Mouse (Mus musculus) midbrain, embryonic 14.5 days (tissue): ENCODE measurements around the gene Gm3045. TPM values are rescaled to one million over a fixed set of nuclear protein-coding genes. Genes with fewer than 3 reads are reported as not detected.
A peak's percentile ranks its signal among the peaks of the same experiment; 100 is the strongest.

Experiments used
- ATAC-seq: fragments of 200-750 bp; cut with Nextera tagmentation; 2 replicates; pipeline ENCODE4 v1.8.0; 2017; ENCODE audit warnings: moderate number of reproducible peaks, moderate library complexity; ENCODE audit not compliant: low FRiP score, low TSS enrichment
- DNase-seq: peaks from one replicate; pipeline ENCODE4 v3.0.0-alpha.2; 2015
- H3K27ac ChIP-seq: fragments of 300-500 bp; sonication (generic); replicated peaks from 2 replicates; pipeline ENCODE4 v1.5.1; 2014; ENCODE audit warnings: mild to moderate bottlenecking, low read depth, low read length, moderate library complexity
- H3K27me3 ChIP-seq: fragments of 300-500 bp; sonication (generic); 2 replicates; pipeline ENCODE4 v1.6.1; 2014; ENCODE audit warnings: low read length, control low read depth, mixed read lengths; ENCODE audit not compliant: control insufficient read depth, insufficient read depth
- H3K36me3 ChIP-seq: fragments of 300-500 bp; sonication (generic); 2 replicates; pipeline ENCODE4 v1.6.1; 2014; ENCODE audit warnings: low read length, control low read depth; ENCODE audit not compliant: control insufficient read depth, insufficient read depth
- H3K4me1 ChIP-seq: fragments of 300-500 bp; sonication (generic); 2 replicates; pipeline ENCODE4 v1.6.1; 2014; ENCODE audit warnings: mild to moderate bottlenecking, antibody characterized with exemption, low read length, control low read depth; ENCODE audit not compliant: control insufficient read depth, insufficient read depth
- H3K4me2 ChIP-seq: fragments of 300-500 bp; sonication (generic); 2 replicates; pipeline ENCODE4 v1.6.1; 2014; ENCODE audit warnings: mild to moderate bottlenecking, low read length, moderate library complexity
- H3K4me3 ChIP-seq: fragments of 300-500 bp; sonication (generic); replicated peaks from 2 replicates; pipeline ENCODE4 v1.5.1; 2014; ENCODE audit warnings: low read depth, low read length
- H3K9ac ChIP-seq: fragments of 300-500 bp; sonication (generic); replicated peaks from 2 replicates; pipeline ENCODE4 v1.6.1; 2014; ENCODE audit warnings: mild to moderate bottlenecking, low read length, moderate library complexity
- H3K9me3 ChIP-seq: fragments of 300-500 bp; sonication (generic); 2 replicates; pipeline ENCODE4 v1.6.1; 2016; ENCODE audit warnings: low read length, control low read depth, mixed read lengths; ENCODE audit not compliant: control insufficient read depth
- WGBS: fragments of 180-500 bp; shearing (Covaris S2); extraction: QIAGEN DNeasy Blood & Tissue Kit; methylation state at CpG from one replicate; pipeline ENCODE4 v1.1.7; 2014; 5-methylcytosine and 5-hydroxymethylcytosine counted together
- polyA plus RNA-seq: library from polyadenylated mRNA; unstranded; fragments of >200 nt; fragmentation: Nextera tagmentation; extraction: Ambion mirVana; gene quantifications from 2 replicates; pipeline ENCODE4 v1.2.1, GENCODE M21; 2014

Gm3045 gene
- polyA plus RNA-seq, 1 experiment from 2014 or later: not detected

DNA sequence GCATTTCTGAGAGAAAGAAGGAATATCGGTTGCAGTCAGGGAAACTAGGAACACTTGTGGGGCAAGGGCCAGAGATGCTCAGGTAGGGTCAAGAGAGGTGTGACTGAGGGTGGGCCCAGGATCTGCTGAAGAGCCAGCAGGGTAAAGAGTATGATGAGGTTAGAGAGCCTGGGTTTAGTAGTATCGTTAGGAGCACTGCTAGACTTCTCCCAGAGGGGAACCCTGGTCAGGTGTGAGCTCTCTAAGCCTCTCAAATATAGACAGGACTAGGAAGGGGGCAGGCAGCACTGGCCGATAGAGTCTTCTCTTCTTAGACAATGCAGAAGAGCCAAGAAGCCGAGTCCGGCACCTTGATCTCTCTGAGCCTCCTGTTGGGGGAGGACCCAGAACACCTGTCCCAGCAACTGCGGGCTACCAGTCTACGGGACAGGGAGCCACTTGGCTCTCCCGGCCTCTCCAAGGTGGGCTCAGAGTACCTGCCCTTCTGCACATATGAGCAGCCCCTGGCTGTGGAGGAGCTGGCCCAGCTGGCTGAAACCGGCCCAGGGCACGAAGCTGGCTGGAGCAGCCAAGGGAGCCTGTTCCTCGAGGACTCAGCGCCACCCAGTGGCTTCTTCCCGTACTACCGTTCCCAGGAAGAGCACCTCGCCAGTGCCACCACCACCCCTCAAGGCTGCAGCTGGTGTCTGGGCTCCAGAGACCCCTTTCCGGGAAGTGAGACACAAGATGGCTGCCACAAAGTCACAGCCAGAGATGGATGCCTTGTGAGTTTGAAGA lies 2.5 kb downstream of the Gm3045 start:
- ATAC-seq (peak; percentile 62; the same call in 1 of the 2 replicates), DNase-seq (peak; percentile 91)
- no peak overlapping the region for H3K4me2 ChIP-seq
- H3K36me3 ChIP-seq: no peaks in the 10 kb centered on the region
- H3K27ac ChIP-seq: no peak overlapping the region
- no peaks in the 10 kb centered on the region for H3K9me3 ChIP-seq
- H3K27me3 ChIP-seq: no peaks in the 10 kb centered on the region
- no peak overlapping the region for H3K4me3 ChIP-seq
- no peak overlapping the region for H3K9ac ChIP-seq
- H3K4me1 ChIP-seq: 0 out of 2 replicates have a peak, but pooled peaks cover 2% of the 10 kb centered on the region
- 32% methylated on average over 16 of the region's 16 CpGs for WGBS

DNA sequence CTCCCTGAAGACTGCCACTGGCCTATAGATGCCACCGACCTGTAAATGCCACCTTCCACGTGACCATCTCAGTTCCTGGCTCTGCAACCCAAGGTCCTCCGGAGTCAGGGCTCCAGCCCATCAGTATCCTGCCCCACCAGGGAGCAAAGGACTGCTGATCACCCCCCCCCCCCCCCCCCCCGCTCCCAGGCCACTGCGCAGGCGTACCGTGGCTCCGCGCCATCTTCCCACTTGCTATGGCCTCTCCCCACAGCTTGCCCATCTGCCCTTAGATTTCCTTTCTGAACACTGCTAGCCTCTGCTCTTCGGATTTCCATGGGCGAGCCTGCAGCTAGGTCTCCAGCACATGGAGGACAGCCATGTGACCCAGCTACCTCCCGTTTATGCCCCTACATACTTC lies 6.1 kb downstream of the Gm3045 start:
- Histone ChIP-seq H3K36me3 (no peaks in the 10 kb centered on the region), H3K27ac (no peak overlapping the region), H3K9ac (no peak overlapping the region), H3K4me1 (0 out of 2 replicates have a peak, but pooled peaks cover 3% of the 10 kb centered on the region), H3K4me2 (no peak overlapping the region), H3K9me3 (no peaks in the 10 kb centered on the region), H3K4me3 (no peak overlapping the region), H3K27me3 (peaks cover 16% of the 10 kb centered on the region)
- no peak for ATAC-seq
- no peak for DNase-seq
- WGBS: 86% methylated on average over 11 of the region's 12 CpGs

DNA sequence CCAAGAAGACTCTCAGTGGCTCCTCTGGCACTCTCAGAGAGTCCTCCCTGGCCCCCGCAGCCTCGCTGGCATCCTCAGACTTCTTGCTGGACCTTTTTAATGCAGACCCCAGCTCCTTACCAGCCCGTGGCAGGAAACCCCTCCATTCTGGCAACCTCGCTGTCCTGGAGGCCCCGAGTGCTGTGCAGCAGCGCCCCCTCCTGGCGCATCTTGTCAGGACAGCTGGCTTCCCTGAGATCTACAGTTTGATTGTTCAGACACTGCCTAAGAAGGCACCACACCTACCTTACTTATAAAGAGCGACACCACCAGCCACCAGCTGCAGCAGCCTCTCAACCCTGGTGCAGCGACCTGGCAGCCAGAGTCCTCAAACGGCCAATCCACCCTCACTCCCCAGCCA lies 7.1 kb downstream of the Gm3045 start:
- WGBS: 13% methylated on average over 10 of the region's 10 CpGs
- H3K9me3 ChIP-seq: no peaks in the 10 kb centered on the region
- H3K36me3 ChIP-seq: no peaks in the 10 kb centered on the region
- ATAC-seq (no peak), DNase-seq (peak; percentile 85)
- H3K4me1 ChIP-seq: peaks cover 9% of the 10 kb centered on the region
- no peak overlapping the region for H3K4me3 ChIP-seq
- H3K9ac ChIP-seq: no peak overlapping the region
- peaks cover 26% of the 10 kb centered on the region for H3K27me3 ChIP-seq
- H3K4me2 ChIP-seq: no peak overlapping the region
- H3K27ac ChIP-seq: no peak overlapping the region

DNA sequence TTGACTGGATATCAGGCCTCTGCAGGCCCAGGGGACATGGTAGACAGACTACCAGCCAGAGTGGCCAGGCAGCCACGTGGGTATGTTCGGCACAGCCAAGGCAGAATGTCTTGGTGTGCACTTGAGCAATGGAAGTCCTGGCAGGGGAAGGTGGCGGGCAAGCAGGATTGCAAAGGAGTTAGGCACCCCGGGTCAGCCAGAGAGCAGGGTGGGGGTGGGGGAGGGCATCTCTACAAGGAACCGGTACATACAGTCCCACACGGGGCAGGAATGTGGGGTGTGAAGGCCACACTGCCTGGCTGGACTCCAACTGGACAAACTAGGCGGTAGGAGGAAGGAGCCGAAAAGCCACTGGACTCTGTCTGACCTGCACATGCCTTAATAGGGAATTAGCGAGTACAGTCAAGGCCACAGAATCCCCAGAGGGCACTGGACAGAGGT lies 7.9 kb downstream of the Gm3045 start:
- no peak overlapping the region for H3K9ac ChIP-seq
- DNase-seq (no peak), ATAC-seq (no peak)
- H3K27me3 ChIP-seq: peaks cover 35% of the 10 kb centered on the region
- H3K27ac ChIP-seq: no peak overlapping the region
- peaks cover 11% of the 10 kb centered on the region for H3K4me1 ChIP-seq
- no peak overlapping the region for H3K4me2 ChIP-seq
- 81% methylated on average over 9 of the region's 9 CpGs for WGBS
- H3K4me3 ChIP-seq: no peak overlapping the region
- no peaks in the 10 kb centered on the region for H3K36me3 ChIP-seq
- no peaks in the 10 kb centered on the region for H3K9me3 ChIP-seq

DNA sequence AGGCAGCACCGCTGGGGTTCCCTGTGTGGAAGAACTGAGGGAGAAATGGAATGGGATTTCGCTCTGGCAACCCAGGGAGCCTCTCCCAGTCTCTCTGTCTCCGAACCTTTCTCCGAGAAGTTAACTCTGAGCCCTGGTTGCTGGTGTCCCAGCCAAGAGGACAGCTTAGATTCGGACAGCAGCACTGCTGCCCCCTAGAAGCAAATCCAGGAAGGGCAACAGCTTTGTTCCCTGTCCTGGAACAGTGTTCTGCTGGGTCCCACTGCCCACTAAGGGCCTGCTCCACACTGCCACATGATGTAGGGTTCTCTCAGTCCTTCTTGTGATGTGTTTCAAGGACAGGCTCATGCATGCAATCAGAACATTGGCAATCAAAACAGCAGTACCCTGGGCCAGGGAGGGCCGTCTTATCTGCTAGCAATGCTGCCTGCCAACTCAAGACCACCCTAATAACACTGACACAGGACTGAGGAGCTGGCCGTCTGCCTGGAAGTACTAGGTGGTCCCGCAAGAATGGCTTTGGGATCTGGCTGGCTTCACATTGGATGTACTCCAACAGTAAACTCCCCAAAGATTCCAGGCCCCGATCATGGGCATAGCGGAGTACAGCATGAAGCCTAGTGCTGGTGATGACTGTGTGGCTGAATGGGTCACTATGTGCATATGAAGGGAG lies 9.4 kb downstream of the Gm3045 start:
- no peaks in the 10 kb centered on the region for H3K9me3 ChIP-seq
- ATAC-seq: no peak
- no peak overlapping the region for H3K4me2 ChIP-seq
- peak; percentile 49 for DNase-seq
- no peak overlapping the region for H3K4me3 ChIP-seq
- WGBS: 67% methylated on average over 10 of the region's 10 CpGs
- H3K9ac ChIP-seq: no peak overlapping the region
- H3K27ac ChIP-seq: no peak overlapping the region
- H3K36me3 ChIP-seq: no peaks in the 10 kb centered on the region
- peaks cover 49% of the 10 kb centered on the region for H3K27me3 ChIP-seq
- peaks cover 11% of the 10 kb centered on the region for H3K4me1 ChIP-seq

DNA sequence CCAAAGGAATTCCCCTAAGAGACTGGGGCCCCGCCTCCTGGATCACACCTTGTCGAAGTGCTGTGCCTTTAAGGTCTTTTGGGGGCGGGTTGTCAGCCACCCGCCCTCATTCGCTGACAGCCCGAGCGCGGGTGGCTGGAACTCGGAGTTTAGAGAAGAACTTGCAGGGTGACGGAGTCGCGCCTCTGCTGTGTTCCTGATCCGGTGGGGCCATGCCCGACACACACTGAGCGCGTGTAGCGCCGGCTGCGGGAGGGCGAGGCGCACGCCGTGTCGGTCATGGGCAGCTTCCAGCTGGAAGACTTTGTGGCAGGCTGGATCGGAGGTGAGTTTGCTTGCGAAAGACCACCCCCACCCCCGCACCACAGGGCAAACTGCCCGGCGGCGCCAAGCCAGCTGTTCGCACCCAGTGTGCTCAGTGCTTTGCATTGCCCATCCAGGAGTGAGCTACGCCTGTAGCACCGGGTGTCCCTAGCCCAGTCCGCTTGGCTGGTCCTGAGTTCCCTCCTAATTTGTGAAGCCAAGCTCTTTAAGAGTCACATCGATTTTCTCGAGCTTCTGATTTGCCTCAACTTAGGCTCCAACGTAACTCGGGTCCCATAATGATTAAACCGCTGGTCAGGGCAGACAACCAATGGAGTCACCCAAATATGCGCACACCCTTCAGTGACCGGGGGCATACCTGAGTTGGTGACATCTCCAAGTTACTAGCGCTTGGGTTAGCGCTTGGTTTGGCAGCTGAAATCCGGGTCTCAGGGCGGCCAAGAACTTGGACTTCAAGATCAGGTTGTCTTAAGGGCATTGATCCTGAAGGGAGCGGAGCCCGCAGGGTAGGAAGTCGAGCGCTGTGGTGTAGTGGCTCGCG lies 12.0 kb downstream of the Gm3045 start, which contains the start of gene Slc25a48:
Gene Slc25a48 (plus strand): TSS at position 145 of the 865 bp plus-strand sequence.
- 5% methylated on average over 51 of the region's 51 CpGs for WGBS
- ATAC-seq (no peak), DNase-seq (peak; percentile 37)
- Histone ChIP-seq H3K36me3 (no peaks in the 10 kb centered on the region), H3K4me1 (peaks cover 11% of the 10 kb centered on the region), H3K27me3 (peaks cover 54% of the 10 kb centered on the region), H3K9ac (no peak within 1 kb of the TSS), H3K4me3 (peak within 1 kb of the TSS; percentile 27), H3K27ac (no peak within 1 kb of the TSS), H3K9me3 (no peaks in the 10 kb centered on the region), H3K4me2 (peak within 1 kb of the TSS; percentile 49)

DNA sequence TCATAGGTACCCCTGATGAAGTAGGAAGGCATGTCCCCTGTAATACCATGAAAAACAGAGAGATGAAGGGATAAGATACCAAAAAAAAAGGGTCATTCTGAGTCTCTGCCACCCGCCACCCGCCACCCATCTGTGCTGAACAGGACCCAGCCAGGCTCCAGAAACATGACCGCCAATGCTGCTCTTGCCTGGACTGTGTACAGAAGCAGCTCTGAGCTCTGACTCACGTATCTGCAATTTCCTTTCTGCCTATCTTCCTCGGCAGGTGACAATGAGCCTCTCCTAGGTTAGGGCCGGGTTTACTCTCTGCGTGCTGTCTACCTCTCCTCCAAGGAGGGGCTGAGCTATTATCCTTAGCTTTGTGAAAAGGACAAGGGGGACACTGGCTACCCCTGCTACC lies 17.0 kb downstream of the Gm3045 start:
- no peak overlapping the region for H3K4me3 ChIP-seq
- H3K4me2 ChIP-seq: no peak overlapping the region
- ATAC-seq: no peak
- H3K4me1 ChIP-seq: peaks cover 3% of the 10 kb centered on the region; the same call in 1 of the 2 replicates
- no peaks in the 10 kb centered on the region for H3K36me3 ChIP-seq
- H3K27me3 ChIP-seq: peaks cover 28% of the 10 kb centered on the region
- 84% methylated on average over 7 of the region's 7 CpGs for WGBS
- DNase-seq: no peak
- no peaks in the 10 kb centered on the region for H3K9me3 ChIP-seq
- H3K9ac ChIP-seq: no peak overlapping the region
- no peak overlapping the region for H3K27ac ChIP-seq

DNA sequence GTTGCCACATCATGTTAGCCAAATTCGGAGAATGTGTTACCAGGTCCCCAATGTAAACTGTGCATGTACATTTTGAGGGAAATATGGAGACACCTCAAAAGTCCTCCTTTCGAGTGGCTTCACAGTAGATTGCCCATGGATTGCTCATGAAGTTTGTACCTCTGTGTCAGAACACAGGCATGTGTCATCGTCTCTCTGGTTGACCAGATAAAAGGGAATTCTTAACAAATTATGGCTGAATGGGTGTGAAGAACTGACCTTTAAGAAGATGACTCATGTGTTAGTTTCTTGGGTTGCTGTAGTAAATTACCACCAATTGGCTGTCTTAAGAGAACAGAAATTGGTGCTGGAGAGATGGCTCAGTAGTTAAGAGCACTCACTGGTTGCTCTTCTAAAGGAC lies 17.7 kb downstream of the Gm3045 start:
- Histone ChIP-seq H3K36me3 (no peaks in the 10 kb centered on the region), H3K27me3 (peaks cover 21% of the 10 kb centered on the region), H3K9me3 (no peaks in the 10 kb centered on the region), H3K4me3 (no peak overlapping the region), H3K4me1 (peaks cover under 1% of the 10 kb centered on the region; the same call in 1 of the 2 replicates), H3K27ac (no peak overlapping the region), H3K4me2 (no peak overlapping the region), H3K9ac (no peak overlapping the region)
- DNase-seq: no peak
- 93% methylated on average over 3 of the region's 3 CpGs for WGBS
- ATAC-seq: no peak
